Mouse (Mus musculus) neural tube, embryonic 13.5 days (tissue): ENCODE results near the gene Mfap3. TPM values are rescaled to one million over a fixed set of nuclear protein-coding genes. Genes with fewer than 3 reads are reported as not detected.

Experiments
- ATAC-seq: fragments of 200-750 bp; cut with Nextera tagmentation; 2 replicates; pipeline ENCODE4 v1.8.0; 2017; ENCODE audit warnings: low read depth, mild to moderate bottlenecking, moderate TSS enrichment, moderate library complexity
- H3K27ac ChIP-seq: fragments of 300-500 bp; sonication (generic); replicated peaks from 2 replicates; pipeline ENCODE4 v1.5.1; 2015; ENCODE audit warnings: moderate library complexity, mild to moderate bottlenecking, inconsistent platforms
- H3K27me3 ChIP-seq: fragments of 300-500 bp; sonication (generic); 2 replicates; pipeline ENCODE4 v1.6.1; 2015; ENCODE audit warnings: mild to moderate bottlenecking, inconsistent platforms
- H3K36me3 ChIP-seq: fragments of 300-500 bp; sonication (generic); 2 replicates; pipeline ENCODE4 v1.6.1; 2015; ENCODE audit warnings: mild to moderate bottlenecking, inconsistent platforms
- H3K4me1 ChIP-seq: fragments of 300-500 bp; sonication (generic); replicated peaks from 2 replicates; pipeline ENCODE4 v1.6.1; 2015; ENCODE audit warnings: inconsistent platforms
- H3K4me2 ChIP-seq: fragments of 300-500 bp; sonication (generic); 2 replicates; pipeline ENCODE4 v1.6.1; 2015; ENCODE audit warnings: inconsistent platforms, mild to moderate bottlenecking, moderate library complexity
- H3K4me3 ChIP-seq: fragments of 300-500 bp; sonication (generic); 2 replicates; pipeline ENCODE4 v1.5.1; 2015; ENCODE audit warnings: mild to moderate bottlenecking, inconsistent platforms
- H3K9ac ChIP-seq: fragments of 300-500 bp; sonication (generic); 2 replicates; pipeline ENCODE4 v1.6.1; 2015; ENCODE audit warnings: moderate library complexity, mild to moderate bottlenecking, inconsistent platforms
- H3K9me3 ChIP-seq: fragments of 300-500 bp; sonication (generic); 2 replicates; pipeline ENCODE4 v1.6.1; 2016; ENCODE audit warnings: inconsistent platforms
- WGBS: fragments of 180-500 bp; shearing (Covaris S2); methylation state at CpG from one replicate; pipeline ENCODE4 v1.1.7; 2015; 5-methylcytosine and 5-hydroxymethylcytosine counted together
- polyA plus RNA-seq: library from polyadenylated mRNA; unstranded; fragments of >200 nt; fragmentation: Nextera tagmentation; extraction: Ambion mirVana; gene quantifications from 2 replicates; pipeline ENCODE4 v1.2.1, GENCODE M21; 2015

Gene Mfap3
- polyA plus RNA-seq: 52.1 and 63.8 TPM in 2 replicates

DNA sequence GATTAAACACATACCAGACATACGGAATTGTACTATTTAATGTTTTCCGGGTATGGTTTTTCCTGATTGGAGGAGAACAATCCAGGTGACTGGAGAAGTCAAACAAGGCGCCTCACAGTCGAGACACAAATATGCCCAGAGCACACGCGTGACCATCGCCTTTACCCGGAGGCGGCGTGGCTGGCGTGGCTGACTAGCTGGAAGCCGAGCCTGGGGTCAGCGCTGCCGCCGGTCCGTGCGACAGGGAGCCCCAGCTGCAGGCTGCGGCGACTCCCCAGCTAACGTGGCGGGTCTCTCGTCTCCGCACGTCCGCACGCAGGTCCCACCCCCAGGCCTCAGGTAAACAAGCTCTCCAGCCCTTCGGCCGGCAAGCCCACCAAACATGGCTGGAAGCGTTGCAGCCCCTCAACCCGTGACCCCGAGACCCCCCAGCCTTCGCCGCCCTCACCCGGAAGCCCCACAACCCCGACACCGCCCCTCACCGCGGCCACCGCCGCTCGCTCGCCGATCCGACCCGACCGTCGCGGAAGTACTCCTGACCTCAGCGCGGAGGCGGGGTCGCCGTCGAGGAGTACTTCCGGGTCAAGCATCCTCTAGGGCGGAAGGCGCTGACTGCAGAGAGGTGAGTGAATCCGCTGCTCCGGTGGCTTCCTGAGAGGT, at the start of gene Mfap3, which contains the start of gene Fam114a2:
Gene Mfap3 (plus strand): TSS at position 574 of the 660 bp plus-strand sequence.
Gene Fam114a2 (minus strand): TSS at position 527 of the 660 bp plus-strand sequence.
- under 1% methylated on average over 59 of the region's 59 CpGs for WGBS
- peak; percentile 97 for ATAC-seq

DNA sequence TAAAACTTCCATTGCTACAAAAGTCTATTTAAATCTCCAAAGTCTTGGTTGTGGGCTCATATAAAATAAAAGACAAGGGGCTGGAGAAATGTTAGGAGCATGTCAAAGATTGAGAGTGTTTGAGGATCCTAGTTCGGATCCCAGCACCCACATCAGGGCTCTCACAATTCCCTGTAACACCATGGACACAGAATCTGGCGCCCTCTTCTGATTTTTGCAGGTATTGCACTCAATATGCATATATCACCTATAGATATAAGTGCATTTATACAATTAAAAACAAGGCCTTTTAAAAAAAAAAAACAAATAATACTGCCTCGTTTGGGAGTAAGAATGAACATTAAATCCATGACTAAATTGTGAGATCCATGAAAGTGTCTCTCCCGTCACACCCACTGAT, 49.8 kb upstream of the Mfap3 start:
- WGBS: 71% methylated on average over 4 of the region's 4 CpGs
- Histone ChIP-seq H3K27ac (no peak overlapping the region), H3K36me3 (no peaks in the 10 kb centered on the region), H3K9me3 (no peaks in the 10 kb centered on the region), H3K4me3 (no peak overlapping the region), H3K4me2 (no peak overlapping the region), H3K4me1 (peaks cover 3% of the 10 kb centered on the region), H3K27me3 (no peaks in the 10 kb centered on the region), H3K9ac (no peak overlapping the region)
- no peak for ATAC-seq

More for the DNA sequence above, at the start of gene Mfap3, which contains the start of gene Fam114a2:
- peak within 1 kb of the TSS; percentile 85 for H3K27ac ChIP-seq
- peak within 1 kb of the TSS; percentile 76 for H3K4me2 ChIP-seq
- peak within 1 kb of the TSS; percentile 93 for H3K4me3 ChIP-seq
- H3K36me3 ChIP-seq: peaks cover 28% of the 10 kb centered on the region
- H3K4me1 ChIP-seq: peaks cover 32% of the 10 kb centered on the region
- H3K9ac ChIP-seq: peak within 1 kb of the TSS; percentile 91
- H3K9me3 ChIP-seq: no peaks in the 10 kb centered on the region
- no peaks in the 10 kb centered on the region for H3K27me3 ChIP-seq

DNA sequence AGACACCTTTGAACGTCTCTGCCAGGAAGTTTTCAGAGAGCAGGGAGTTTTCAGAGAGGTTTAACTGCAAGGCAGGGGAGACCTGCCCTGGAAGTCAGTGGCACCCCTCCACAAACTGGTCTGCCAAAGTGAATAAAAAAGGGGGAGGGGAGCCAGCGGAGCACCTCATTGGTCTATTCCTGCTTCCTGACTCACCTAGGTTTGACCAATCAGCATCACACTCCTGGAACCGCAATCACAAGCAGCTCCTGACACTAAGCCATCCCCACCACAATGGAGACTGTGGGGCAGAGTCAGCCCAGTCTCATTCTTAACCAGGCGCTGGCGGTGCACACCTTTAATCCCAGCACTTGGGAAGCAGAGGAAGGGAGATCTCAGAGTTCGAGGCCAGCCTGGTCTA, 48.4 kb upstream of the Mfap3 start:
- no peaks in the 10 kb centered on the region for H3K9me3 ChIP-seq
- H3K9ac ChIP-seq: no peak overlapping the region
- H3K4me2 ChIP-seq: no peak overlapping the region
- H3K4me3 ChIP-seq: no peak overlapping the region
- peaks cover 9% of the 10 kb centered on the region for H3K4me1 ChIP-seq
- no peaks in the 10 kb centered on the region for H3K36me3 ChIP-seq
- no peaks in the 10 kb centered on the region for H3K27me3 ChIP-seq
- 57% methylated on average over 6 of the region's 6 CpGs for WGBS
- ATAC-seq: no peak
- H3K27ac ChIP-seq: no peak overlapping the region

DNA sequence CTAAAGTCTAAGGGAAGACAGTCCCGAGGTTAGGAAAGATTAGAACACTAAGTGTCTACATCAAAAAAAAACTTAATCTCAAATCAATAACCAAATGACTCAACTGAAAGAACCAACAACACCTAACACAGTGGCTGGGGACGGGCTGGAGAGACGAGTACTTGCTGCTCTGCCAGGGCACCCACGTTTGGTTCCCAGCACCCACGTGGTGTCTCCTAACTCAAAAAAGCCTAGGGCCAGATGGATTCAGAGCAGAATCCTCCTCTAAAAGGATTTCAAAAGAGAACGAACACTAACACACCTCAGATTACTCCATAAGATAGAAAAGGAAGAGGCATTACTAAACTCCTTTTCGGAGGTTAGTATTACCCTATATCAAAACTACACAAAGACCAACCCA, 47.5 kb upstream of the Mfap3 start:
- Histone ChIP-seq H3K27me3 (no peaks in the 10 kb centered on the region), H3K36me3 (no peaks in the 10 kb centered on the region), H3K27ac (no peak overlapping the region), H3K4me3 (no peak overlapping the region), H3K9ac (no peak overlapping the region), H3K4me2 (no peak overlapping the region), H3K9me3 (no peaks in the 10 kb centered on the region), H3K4me1 (peaks cover 9% of the 10 kb centered on the region)
- ATAC-seq: no peak
- WGBS: 86% methylated on average over 7 of the region's 7 CpGs

DNA sequence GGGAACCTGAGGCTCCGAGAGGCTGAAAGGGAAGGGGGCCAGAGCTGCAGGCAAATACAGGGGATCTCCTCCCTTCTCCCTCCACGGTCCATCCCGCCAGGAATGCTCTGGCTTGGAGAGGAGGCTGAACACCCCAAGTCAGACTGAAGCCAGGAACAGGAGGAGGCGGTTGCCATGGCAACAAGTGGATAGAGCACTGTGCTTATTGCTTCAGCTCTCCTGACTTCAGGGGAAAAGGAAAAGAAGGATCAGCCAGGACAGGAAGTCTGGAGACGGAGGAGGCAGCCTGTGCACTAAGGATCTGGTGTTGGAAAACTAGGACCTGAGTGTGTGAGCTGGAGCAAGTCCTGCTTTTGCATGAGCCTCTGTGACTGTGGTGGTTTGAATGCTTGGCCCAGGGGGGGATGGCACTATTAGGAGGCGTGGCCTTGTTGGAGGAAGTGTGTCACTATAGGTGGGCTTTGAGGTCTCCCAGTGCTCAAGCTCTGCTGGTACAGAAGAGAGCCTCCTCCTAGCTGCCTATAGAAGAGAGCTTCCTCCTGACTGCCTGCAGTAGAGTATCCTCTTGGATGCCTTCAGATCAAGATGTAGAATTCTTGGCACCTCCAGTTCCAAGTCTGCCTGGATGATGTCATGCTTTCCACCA, 44.0 kb upstream of the Mfap3 start:
- no peaks in the 10 kb centered on the region for H3K27me3 ChIP-seq
- H3K4me2 ChIP-seq: no peak overlapping the region
- ATAC-seq: 0 out of 2 replicates have a peak, but pooled peaks have one; percentile 14
- H3K9me3 ChIP-seq: no peaks in the 10 kb centered on the region
- 68% methylated on average over 6 of the region's 6 CpGs for WGBS
- peaks cover 6% of the 10 kb centered on the region for H3K4me1 ChIP-seq
- H3K4me3 ChIP-seq: no peak overlapping the region
- no peak overlapping the region for H3K27ac ChIP-seq
- H3K9ac ChIP-seq: no peak overlapping the region
- peaks cover 8% of the 10 kb centered on the region; the same call in 1 of the 2 replicates for H3K36me3 ChIP-seq

DNA sequence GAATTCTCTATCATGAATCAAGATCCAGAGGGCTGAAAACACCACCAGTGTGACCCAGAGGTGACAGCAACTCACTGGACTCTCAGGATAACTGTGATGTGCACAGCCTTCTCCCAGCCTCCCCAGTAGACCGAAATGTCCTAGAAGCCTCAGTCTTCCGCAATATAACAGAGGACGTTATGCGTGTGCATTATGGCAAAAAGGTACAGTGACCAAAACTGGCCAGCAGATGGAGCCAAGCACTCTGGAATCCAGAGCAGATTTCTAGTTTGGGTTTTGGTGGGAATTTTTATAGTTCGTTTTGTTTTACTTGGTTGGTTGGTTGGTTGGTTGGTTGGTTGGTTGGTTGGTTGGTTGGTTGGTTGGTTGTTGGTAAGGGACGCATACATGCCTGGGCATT, 43.3 kb upstream of the Mfap3 start:
- no peak overlapping the region for H3K27ac ChIP-seq
- 51% methylated on average over 6 of the region's 6 CpGs for WGBS
- H3K4me1 ChIP-seq: peaks cover 6% of the 10 kb centered on the region
- H3K4me2 ChIP-seq: no peak overlapping the region
- H3K27me3 ChIP-seq: no peaks in the 10 kb centered on the region
- no peak for ATAC-seq
- H3K9me3 ChIP-seq: no peaks in the 10 kb centered on the region
- H3K9ac ChIP-seq: no peak overlapping the region
- no peak overlapping the region for H3K4me3 ChIP-seq
- H3K36me3 ChIP-seq: peaks cover 15% of the 10 kb centered on the region

DNA sequence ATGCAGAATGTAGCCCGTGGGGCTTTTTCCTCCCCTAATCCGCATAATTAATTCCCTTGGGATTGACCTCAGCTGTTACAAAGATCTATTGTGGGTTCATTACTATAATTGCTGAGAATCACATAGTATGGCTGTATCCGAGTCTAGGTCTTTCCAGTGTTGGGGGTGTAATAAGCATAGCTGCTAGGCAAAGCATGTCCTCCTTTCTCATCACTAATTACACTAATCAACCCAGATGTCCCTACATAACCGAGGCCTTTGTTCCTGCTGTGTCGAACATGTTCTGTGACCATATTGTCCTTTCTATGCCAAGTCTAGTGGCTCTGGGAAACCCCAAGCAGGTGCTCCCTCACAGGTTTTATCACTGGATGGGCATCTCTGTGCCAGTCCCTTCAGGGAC, 40.4 kb upstream of the Mfap3 start:
- Histone ChIP-seq H3K27me3 (no peaks in the 10 kb centered on the region), H3K36me3 (peaks cover 42% of the 10 kb centered on the region), H3K9me3 (no peaks in the 10 kb centered on the region), H3K4me3 (no peak overlapping the region), H3K4me2 (no peak overlapping the region), H3K27ac (peak overlapping the region; percentile 57), H3K4me1 (peaks cover 6% of the 10 kb centered on the region), H3K9ac (no peak overlapping the region)
- ATAC-seq: peak; percentile 79
- 42% methylated on average over 5 of the region's 5 CpGs for WGBS

DNA sequence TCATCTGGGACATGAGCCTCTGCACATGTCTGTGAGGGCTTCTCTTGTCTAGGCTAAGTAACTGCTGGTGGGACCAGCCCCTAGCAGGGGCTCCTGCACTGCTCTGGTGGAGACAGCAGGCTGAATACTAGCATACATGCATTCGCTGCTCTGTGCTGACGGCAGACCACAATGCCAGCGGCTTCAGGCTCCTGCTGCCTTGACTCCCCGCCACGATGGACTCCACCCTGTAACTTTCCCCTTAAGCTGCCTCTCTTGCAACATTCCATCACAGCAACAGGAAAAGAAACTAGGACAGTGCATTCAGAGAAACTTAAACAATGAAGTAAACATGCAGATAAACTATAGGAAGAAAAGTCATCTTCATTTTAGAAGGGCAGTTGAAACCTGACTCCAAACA, 30.0 kb upstream of the Mfap3 start:
- Histone ChIP-seq H3K4me2 (no peak overlapping the region), H3K9ac (no peak overlapping the region), H3K27ac (no peak overlapping the region), H3K4me1 (no peaks in the 10 kb centered on the region), H3K27me3 (no peaks in the 10 kb centered on the region), H3K36me3 (peaks cover 85% of the 10 kb centered on the region), H3K4me3 (no peak overlapping the region), H3K9me3 (no peaks in the 10 kb centered on the region)
- 81% methylated on average over 5 of the region's 5 CpGs for WGBS
- ATAC-seq: no peak

DNA sequence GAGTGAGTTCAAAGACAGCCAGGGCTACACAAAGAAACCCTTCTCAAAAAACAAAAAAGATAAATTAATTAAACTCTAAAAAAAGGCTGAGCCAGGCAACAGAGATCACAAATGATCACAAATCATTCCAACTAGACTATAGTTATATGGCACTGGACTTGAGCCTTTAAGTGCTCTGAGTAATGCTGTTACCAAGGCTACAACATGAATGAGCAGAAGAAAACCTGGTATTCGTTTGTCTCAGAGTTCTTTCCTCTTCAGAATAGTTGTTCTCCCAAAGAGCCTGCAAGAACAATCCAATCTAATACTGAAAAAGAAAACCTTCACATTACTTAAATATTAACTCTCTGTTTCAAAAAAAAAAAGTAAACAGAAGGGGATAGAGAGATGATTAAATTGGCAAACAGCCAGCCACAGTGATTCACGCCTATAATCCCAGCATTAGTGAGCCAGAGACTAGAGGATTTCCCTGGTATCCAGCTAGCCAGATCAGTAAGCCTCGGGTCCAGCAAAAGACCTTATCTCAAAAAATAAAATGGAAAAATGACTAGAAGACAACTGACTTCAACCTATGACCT, 21.9 kb upstream of the Mfap3 start:
- H3K9me3 ChIP-seq: no peaks in the 10 kb centered on the region
- no peak overlapping the region for H3K27ac ChIP-seq
- no peak overlapping the region for H3K4me3 ChIP-seq

DNA sequence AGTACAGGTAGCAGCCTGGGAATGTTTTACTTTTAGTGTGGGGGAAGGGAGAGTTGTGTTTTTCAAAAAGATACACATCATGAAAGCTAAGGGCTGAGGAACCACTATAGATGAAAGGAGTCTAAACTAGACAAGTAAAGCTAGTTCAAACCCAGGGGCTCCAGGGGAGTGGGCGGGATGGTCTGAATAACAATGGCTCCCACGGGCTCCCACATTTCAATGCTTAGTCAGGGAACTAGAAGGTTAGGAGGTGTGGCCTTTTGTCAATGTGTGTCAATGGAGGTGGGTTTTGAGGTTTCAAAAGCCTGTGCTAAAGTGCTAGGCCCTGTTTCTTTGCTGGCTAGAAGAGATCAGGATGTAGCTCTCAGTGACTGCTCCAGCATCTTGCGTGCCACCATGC, 20.8 kb upstream of the Mfap3 start:
- Histone ChIP-seq H3K27me3 (no peaks in the 10 kb centered on the region), H3K4me1 (peaks cover 4% of the 10 kb centered on the region; the same call in 1 of the 2 replicates), H3K4me3 (no peak overlapping the region), H3K36me3 (peaks cover 78% of the 10 kb centered on the region), H3K9me3 (no peaks in the 10 kb centered on the region), H3K4me2 (no peak overlapping the region), H3K9ac (no peak overlapping the region), H3K27ac (no peak overlapping the region)
- 54% methylated on average over 3 of the region's 3 CpGs for WGBS
- ATAC-seq: no peak

More for the DNA sequence above, 21.9 kb upstream of the Mfap3 start:
- peaks cover 87% of the 10 kb centered on the region for H3K36me3 ChIP-seq
- no peaks in the 10 kb centered on the region for H3K27me3 ChIP-seq
- WGBS: 40% methylated on average over 3 of the region's 3 CpGs
- H3K4me1 ChIP-seq: peaks cover 4% of the 10 kb centered on the region; the same call in 1 of the 2 replicates
- H3K4me2 ChIP-seq: no peak overlapping the region
- no peak overlapping the region for H3K9ac ChIP-seq
- ATAC-seq: no peak

DNA sequence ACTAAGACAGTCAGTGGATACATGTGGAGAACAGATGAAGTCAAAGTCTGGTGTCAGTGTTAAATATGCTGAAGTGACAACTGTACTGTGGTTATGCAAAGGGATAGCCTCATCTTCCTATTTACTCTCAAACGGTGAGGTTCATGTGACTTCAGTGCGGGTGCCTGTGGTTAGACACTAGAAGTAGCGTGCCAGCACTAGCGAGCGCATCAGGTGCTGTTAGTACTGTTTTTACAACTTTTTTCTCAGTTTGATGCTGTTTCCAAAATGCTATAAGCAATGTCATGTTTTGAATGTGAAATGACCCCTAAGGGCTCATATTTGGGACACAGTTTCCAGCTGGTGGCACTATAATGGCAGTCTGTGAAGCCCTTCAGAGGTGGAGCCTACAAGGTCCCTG, 20.2 kb upstream of the Mfap3 start:
- H3K9ac ChIP-seq: no peak overlapping the region
- H3K27ac ChIP-seq: no peak overlapping the region
- H3K9me3 ChIP-seq: no peaks in the 10 kb centered on the region
- 95% methylated on average over 5 of the region's 5 CpGs for WGBS
- no peak overlapping the region for H3K4me2 ChIP-seq
- H3K27me3 ChIP-seq: no peaks in the 10 kb centered on the region
- peaks cover 4% of the 10 kb centered on the region; the same call in 1 of the 2 replicates for H3K4me1 ChIP-seq
- no peak for ATAC-seq
- no peak overlapping the region for H3K4me3 ChIP-seq
- H3K36me3 ChIP-seq: peaks cover 78% of the 10 kb centered on the region

DNA sequence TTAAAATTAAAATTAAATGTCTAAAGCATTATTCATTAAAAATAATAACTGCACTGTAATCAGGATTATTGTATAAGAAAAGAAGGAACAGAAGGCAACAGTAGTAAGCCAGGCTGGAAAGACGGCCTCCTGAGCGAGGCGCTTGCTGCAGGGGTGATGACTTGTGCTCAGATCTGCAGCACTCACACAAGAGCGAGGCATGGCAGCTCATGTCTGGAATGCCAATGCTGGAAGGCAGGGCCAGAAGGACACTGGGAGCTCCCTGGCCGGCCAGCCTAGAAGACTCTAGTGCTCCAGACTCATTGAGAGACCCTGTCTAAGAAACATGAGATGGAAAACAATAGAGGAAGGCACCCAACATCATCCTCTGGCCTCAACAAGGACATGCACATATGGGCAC, 15.3 kb upstream of the Mfap3 start:
- no peaks in the 10 kb centered on the region for H3K27me3 ChIP-seq

More for the DNA sequence above, 15.3 kb upstream of the Mfap3 start:
- no peak overlapping the region for H3K4me2 ChIP-seq
- WGBS: 91% methylated on average over 5 of the region's 5 CpGs
- no peak overlapping the region for H3K9ac ChIP-seq
- no peak overlapping the region for H3K4me3 ChIP-seq
- no peaks in the 10 kb centered on the region for H3K9me3 ChIP-seq
- H3K27ac ChIP-seq: no peak overlapping the region
- H3K36me3 ChIP-seq: peaks cover 84% of the 10 kb centered on the region
- ATAC-seq: no peak
- H3K4me1 ChIP-seq: peaks cover 7% of the 10 kb centered on the region
